Mouse (Mus musculus) olfactory bulb, adult 2 months (tissue): ENCODE measurements around the gene Exosc7.

Experiments
- CTCF ChIP-seq: fragments of 200-500 bp; IDR thresholded peaks from 2 replicates; pipeline ENCODE4 v1.5.1; 2012; ENCODE audit warnings: low read depth, mild to moderate bottlenecking, low read length, moderate library complexity; ENCODE audit not compliant: insufficient read depth
- POLR2A ChIP-seq: fragments of 200-500 bp; IDR thresholded peaks from 2 replicates; pipeline ENCODE4 v1.6.1; 2012; ENCODE audit warnings: mild to moderate bottlenecking, low read depth, low read length, moderate library complexity; ENCODE audit not compliant: insufficient read depth

DNA sequence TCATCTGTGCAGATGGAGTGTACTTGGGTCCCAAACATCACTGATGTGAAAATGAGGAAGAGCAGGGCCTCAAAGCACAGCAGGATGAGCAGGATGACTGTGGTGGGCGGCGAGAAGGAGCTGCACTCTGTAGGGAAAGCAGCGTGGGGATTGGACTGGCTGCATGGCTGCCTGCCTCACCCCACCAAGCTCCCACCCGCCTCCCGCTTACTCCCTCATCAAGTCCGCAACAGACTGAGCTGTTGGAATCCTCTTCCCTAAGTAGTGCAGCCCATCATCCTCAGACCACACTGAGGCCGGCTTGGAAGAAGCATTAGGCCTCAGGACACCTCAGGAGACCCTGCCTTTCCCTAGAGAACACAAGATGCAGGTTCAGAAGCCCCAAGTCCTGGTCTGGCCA lies 32.7 kb upstream of the Exosc7 start:
- TF ChIP-seq CTCF (no peak), POLR2A (no peak)
